Mouse (Mus musculus): ENCODE data around the gene 2610528J11Rik.
A peak's percentile ranks its signal among the peaks of the same experiment; 100 is the strongest.

The 2610528J11Rik gene

DNA sequence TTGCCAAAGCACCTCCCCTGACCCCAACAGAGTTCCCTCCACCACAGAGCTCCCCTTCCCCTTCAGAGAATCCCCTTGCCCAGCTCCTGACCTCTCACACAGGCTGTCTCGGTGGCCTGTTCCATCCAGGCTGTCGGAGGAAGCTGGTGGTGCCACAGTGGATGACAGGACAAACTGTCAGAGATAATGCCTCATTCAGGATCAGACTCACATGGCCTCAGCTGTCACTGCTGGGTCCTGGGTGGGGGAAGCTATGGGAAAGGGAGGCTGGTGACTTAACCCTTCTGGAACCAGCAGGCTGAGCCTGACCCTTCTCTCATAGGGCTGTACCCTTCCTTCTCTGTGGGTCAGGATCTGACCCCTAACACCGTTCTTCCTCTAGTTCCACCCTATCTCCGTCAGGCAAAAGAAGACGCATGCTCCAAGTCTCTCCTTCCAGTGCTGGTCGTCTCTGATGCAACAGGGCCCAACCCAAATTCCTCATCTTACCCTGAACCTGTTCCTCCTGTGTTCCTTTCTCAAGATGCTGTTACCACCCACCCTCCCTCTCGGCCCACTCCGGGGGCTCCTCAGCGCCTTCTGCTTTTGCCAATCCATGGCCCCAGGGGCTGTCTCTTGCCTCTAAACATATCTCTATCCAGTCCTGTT is 15.8 kb downstream of the 2610528J11Rik start:
- DNase-seq (ENCODE audit: low spot score in 2 of 2): no peak

DNA sequence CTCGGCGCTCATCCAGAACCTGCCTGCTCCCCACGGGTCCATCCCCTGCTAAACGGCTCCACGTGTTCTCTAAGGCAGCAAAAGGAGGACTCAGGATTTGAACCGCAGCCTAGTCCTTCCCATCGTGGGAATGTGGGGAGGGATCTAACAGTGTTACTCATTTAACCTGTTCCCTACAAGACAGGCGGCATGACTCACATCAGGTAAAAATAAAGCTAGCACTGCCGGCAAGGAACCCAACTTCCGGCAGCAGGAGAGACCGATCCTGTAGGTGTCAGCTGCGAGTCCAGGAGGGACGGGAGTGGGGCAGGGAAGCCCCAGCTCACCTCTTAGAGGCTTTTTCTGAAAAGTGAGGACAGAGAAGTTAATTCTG is 16.3 kb downstream of the 2610528J11Rik start:
- peak; percentile 45 to 63 for DNase-seq (ENCODE audit: low spot score in 2 of 2)

DNA sequence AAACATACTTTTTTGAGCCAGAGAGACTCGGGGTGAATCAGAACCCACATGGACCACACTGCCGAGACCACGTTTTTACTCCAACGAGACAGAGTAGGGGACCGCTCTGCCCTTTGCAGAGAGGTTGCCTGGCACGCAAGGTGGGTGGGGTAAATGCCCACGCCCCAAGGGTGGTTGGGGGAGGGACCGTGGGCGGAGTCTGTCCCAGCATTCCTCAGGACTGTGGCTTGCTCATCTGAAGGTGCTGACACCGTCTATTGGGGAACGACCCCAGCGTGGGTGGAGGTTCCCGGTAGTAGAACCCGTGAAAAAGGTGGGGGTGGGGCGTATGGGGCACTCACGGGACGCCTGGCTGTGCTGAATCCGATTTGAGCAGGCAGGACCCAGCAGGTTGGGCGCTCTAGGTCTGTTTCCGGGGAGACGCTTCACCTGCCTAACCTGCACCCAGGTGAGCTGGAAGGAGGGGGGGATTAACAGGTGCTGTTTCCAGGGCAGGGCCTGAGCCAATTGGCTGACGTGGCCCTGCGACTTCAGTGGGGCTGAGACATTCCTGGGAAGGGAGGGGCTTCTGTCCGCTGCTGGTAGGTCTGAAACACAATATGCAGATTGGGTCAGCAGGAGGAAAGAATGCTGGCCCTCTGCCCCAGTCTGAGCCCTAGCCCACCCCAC is 16.9 kb downstream of the 2610528J11Rik start, which contains the start of gene Tmem125:
Tmem125 (minus strand) TSS at position 453 of the 669 bp plus-strand sequence.
- DNase-seq (ENCODE audit: low spot score in 2 of 2): no peak

DNA sequence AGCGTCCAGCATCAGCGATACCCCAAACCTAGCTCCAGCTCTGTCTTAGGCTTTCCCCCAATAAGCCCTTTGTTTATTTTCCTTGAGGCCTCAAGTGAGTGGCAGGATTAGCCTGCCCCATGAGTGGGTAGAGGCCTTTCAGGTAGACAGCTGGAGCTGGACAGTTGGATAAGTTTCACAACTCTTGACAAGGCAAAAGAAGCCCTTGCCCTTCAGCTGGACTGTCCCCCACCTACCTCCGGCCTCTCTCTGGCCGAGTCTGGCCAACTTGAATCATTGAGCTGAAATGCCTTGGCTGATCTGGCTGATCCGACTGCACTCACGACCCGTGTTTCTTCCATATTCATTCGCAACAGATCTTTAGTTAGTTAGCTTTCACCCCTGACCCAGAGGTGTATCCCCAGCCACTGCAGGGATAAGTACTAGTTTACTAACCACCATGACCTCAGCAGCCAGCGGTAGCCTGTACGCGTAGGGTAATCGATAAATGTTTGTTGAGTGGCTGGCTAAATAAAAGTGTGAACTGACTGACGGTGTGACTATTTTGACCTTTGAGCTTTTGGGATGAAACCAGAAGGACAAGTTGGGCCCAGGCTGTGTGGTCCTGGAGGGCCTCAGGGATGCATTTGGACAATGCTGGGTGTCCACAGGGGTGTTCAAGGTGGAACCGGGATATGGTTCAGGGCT is 17.8 kb downstream of the 2610528J11Rik start:
- DNase-seq (ENCODE audit: low spot score in 2 of 2): no peak

DNA sequence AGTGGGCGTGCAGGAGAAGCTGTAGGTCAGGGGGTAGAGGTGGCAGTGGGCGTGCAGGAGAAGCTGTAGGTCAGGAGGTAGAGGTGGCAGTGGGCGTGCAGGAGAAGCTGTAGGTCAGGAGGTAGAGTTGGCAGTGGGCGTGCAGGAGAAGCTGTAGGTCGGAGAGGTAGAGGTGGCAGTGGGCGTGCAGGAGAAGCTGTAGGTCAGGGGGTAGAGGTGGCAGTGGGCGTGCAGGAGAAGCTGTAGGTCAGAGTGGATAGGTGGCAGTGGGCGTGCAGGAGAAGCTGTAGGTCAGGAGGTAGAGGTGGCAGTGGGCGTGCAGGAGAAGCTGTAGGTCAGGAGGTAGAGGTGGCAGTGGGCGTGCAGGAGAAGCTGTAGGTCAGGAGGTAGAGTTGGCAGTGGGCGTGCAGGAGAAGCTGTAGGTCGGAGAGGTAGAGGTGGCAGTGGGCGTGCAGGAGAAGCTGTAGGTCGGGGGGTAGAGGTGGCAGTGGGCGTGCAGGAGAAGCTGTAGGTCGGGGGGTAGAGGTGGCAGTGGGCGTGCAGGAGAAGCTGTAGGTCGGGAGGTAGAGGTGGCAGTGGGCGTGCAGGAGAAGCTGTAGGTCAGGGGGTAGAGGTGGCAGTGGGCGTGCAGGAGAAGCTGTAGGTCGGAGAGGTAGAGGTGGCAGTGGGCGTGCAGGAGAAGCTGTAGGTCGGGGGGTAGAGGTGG is 20.8 kb downstream of the 2610528J11Rik start:
- DNase-seq (ENCODE audit: low spot score in 2 of 2): peak; percentile 74 to 78

DNA sequence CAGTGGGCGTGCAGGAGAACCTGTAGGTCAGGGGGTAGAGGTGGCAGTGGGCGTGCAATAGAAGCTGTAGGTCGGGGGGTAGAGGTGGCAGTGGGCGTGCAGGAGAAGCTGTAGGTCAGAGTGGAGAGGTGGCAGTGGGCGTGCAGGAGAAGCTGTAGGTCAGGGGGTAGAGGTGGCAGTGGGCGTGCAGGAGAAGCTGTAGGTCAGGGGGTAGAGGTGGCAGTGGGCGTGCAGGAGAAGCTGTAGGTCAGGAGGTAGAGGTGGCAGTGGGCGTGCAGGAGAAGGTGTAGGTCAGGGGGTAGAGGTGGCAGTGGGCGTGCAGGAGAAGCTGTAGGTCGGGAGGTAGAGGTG is 21.3 kb downstream of the 2610528J11Rik start:
- peak in 1 of 2 experiments; percentile 34 for DNase-seq (ENCODE audit: low spot score in 2 of 2)

DNA sequence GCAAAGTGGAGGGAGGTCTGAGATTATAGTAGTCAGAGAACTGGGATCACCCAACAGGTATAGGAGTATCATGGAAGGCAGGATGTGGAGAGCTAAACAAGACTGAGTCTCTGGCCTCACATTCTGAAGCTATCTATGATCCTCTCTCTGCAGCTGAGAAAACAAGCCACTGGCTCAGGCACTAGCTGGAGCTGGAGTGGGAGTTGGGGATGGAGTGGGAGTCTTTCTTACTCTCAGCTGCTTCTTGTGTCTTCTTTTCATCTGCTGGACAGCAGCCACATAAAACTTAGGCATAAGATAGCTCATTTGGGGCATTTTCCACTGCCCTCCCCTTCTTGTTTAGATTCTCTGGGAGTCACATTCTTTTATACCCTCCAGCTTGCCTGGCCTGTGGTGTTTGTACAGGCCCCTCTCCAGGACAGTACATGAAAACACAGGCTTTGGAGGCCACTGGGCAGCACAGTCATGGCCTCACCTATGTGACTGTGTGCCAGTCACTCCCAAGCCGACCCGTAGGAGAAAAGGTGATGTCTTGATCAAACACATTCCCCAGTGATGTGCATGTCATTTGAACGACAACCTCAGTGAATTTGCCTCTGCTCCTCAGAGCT is 26.3 kb downstream of the 2610528J11Rik start:
- no peak for DNase-seq (ENCODE audit: low spot score in 2 of 2)

DNA sequence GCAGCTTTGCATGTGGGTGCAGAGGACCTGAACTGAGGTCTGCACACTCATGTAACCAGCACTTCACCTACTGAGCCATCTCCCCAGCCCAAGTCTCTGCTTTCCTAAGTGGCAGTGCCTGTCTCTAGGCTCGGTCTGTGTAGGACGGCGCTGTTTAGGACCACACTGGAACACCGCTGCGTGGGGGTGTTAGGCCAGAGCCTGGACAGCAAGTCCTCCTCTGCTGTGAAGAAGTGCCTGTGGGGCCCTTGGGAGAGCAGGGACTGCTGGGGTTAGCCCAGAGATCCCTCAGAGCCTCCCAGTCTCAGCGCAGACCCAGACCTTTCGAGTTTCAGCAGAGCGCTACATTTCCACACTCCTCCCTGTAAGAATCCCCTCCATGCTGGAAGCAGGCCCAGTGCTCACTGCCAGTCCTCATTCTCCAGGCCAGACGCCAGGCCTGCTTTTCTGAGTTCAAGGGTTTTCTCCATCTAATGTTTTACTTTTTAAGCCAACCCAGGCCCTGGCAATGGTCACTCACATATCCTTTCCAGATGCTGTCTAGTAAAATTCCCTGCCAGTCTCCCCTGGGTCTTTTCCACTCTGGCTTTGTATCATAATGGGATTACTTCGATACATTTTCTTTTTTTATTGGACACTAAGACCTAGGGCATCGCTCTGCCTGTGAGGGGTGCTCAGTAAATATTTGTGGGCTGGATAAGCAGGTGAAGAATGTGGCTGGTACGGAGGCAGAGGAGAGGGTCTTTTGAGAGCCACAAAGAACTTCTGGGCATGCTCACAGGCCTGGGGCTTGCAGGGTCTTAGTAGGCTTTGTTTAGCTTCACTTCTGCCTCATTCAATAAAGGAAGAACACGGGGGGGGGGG is 37.5 kb downstream of the 2610528J11Rik start:
- DNase-seq (ENCODE audit: low spot score in 2 of 2): no peak

DNA sequence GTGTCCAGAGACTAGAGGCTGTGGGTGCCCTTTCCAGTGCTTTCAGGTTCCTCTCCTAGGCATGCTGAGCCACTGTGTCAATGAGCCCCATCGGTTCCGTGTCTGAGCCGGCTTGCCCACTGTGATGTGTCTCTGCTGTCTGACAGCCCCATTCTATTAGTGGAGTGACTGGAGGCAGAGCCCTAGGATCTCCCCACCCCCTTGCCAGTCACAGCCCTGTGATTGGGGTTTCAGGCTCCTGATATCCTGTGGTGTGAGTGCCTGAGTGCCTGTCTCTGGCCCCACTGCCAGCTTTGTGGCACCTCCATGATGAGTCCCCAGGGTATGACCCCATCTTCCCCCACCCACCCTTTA is 38.1 kb downstream of the 2610528J11Rik start:
- DNase-seq (ENCODE audit: low spot score in 2 of 2): no peak

DNA sequence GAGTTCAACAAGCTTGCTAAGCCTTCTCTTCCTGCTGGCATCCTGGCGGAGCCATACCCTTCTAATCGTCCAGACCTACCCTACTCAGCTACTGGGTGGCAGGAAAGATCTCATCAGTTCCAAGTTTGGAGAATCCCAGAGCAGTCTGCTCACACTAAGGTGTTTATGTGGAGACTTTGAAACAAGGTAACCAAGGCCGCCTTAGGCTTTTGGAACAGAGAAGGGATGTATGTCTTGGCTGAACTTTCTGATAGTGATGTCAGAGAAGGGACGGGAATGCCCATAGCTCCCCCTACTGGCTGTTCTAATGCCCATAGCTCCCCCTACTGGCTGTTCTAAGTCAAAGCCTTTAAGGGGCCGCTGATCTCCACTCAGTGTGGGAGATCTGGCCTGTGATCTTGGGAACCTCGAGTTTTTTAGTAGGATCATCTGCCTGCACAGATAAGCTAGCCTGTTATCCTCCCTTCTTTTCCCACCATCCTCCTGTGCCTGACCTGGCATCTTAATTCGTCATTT is 39.4 kb downstream of the 2610528J11Rik start:
- no peak for DNase-seq (ENCODE audit: low spot score in 2 of 2)

DNA sequence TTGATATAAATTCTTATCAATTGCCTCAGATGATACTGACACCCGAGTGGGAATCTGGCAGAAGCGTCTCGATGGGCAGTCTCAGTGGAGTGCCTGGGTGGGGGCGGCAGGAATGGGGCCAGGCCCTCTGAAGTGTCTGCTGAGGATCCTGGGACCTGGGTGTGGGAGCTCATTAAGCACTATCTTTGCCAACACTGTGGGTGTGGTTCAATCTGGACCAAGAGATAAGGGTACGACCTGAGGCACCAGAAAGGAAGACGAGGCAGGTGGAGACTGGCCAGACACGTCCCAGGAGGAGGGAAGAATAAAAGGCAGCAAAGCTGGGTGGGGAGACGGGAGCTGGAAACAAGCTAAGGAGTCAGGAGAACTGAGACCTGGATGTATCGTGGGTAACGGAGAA is 41.9 kb downstream of the 2610528J11Rik start:
- no peak for DNase-seq (ENCODE audit: low spot score in 2 of 2)

DNA sequence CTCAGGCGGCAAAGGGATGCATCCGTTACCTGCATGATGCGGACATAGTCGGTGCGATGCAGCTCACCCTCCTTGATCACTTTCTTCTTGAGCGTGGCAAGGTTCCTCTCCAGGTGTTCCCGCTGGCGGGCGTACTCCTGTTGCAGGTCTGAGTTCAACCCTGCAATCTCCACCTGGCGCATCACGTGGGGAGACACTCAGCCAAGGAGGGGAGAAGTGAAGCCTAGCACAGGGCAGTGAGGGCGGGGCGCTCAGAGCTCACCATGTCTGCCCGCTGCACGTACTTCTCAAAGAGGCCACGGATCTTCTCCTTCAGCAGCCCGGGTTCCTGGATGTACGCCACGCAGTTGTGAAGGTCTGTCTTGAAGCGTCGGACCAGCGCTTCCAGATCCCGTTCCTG is 42.5 kb downstream of the 2610528J11Rik start:
- no peak for DNase-seq (ENCODE audit: low spot score in 2 of 2)

DNA sequence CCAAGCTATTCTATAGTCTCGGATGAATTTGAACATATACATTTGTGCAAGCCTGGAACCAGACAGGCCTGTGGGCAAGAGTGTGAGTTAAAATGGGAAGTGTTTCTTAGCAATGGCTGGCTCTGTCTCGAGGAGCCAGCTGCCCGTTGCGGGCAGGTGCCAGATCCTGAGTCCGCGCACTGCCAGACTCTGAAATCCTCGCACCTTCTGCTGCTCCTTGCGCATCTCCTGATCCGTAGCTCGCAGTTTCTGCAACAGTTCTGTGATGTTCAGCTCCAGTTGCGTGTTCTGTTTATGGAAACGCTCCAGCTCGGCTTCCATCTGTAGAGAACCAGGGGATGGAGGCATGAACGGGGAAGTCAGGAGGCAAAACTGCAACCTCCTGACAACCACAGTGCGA is 44.6 kb downstream of the 2610528J11Rik start:
- peak; percentile 71 to 80 for DNase-seq (ENCODE audit: low spot score in 2 of 2)

DNA sequence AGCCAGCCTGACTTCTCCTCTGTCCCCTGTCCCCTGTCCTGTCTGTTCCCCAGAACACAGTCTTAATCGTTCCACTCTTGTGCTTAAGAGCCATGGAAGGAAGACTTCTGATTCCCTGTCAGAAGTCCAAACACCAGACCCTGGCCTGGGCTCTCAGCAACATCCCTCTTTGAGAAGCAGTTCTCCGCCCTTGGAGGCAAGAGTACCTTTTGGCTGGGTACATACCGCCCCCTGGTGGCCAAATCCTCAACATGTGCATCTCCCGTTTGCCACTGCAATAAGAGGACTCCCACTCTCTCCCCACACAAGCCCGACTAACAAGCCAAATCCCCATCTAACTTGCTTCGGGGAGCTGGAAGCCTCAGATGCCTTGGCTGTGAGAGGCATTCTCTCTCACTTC is 49.3 kb downstream of the 2610528J11Rik start:
- peak; percentile 79 to 80 for DNase-seq (ENCODE audit: low spot score in 2 of 2)

DNA sequence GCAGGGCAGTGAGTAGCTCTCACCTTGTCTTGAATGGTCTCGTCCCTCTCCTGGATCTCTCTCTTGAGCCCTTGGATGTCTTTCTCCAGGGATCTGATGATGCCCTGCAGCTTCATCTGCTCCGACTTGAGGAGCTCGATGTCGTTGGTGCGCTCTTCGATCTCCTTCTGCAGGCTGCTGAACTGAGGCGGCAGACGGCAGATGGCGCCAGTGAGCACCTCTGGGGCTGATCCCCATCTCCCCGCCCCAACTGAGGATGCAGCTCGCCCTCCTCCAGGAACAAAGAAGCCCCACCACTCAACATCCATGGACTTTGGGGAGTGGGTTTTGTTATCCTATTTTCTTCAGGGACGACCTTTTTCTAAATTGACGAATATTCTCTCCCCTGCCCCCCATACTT is 52.5 kb downstream of the 2610528J11Rik start:
- DNase-seq (ENCODE audit: low spot score in 2 of 2): no peak

Measured in right cerebral cortex, postnatal 36 days (tissue).